Mouse (Mus musculus) spleen, postnatal 14 days (tissue): ENCODE data around the gene Egfr.

Experiments used
- DNase-seq, 2 experiments: peaks; one replicate each; pipeline ENCODE4 v3.0.0; 2021 to 2022; ENCODE audit warnings: low spot score in 2 of 2

Egfr gene

DNA sequence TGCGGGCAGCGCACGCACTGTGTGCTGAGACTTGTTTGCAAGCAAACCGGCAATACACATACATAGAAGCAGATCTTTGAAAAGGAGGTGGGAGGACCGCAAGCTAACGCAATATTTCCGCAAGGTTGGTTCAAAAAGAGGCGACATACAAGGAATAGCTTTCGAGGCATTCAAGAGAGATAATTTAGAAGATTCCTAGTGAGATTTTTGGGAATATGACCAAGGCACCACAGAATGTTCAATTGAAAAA lies 199.7 kb downstream of the Egfr start:
- no peak for DNase-seq

DNA sequence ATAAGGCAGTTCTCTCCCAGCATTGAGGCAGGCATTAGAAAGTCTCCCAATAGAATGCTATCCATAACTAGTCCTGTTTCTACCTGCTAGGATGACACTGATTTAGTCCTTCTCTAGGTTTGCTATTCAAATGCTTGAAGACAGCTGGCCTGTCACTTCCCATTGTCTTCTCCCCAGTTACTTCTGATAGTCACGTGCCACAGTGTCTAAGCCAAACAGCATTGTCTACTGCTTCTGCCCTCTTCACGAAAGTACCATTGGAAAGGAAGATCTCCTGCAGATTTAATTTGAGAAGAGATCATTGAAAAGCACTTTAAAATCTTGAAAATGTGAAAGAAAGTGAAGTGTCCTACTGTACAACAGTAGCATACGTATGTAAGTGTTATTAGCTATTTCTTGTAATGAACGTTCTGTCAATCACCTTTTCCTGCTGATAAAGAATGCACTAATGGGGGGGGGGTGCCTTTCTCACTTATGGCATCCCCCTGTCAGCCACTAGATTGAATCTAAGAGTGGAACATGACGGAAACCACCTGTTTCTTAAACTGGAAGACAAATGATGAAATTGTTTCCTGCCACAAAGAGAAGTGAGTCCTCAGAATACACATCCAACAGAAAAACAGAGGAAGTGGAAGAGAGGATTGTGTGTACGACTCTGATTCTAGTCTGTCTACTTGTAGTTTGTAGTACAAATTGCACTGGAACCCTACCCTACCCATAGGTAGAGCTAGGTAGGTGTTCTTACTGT lies 204.3 kb downstream of the Egfr start:
- DNase-seq, result no peak

DNA sequence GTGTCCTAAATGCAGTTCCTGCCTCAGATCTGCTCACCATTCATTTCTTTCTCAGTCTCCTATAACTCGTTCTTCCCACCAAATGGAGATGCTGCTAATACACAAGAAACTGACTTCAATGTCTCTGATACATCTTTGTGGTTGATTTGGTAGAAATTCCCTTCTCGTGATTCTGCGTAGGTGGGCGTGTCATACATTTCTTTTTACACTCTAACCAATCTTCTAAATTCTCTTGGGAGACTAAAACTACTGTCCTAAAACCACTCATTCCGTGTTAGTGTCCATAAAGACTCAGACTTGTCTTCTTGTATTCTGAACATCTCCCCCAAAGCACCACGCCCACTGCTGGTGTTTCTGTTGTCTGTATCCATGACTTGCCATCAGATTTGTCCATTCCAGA lies 205.0 kb downstream of the Egfr start:
- no peak for DNase-seq

DNA sequence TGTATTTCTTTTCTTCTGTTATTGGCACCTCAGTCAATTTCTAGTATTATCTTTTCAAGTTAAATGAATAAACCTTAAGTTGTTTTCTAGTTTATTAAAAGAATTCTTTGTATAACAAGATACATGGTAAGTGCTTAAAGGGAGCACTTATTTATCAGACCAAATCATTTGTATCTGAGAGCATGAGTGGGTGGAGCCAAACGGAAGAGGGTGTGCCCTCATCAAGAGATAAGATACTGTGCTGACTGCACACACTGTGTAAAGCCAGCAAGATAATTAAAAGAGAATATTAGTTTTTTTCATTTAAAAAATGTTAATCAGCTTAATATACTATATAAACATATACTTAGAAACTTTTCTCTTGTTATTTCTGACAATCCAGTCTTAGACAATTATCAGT lies 206.5 kb downstream of the Egfr start:
- no peak for DNase-seq
